Mouse (Mus musculus): ENCODE measurements around the gene Dhx57.
"Not testable (repeated sequence)": the region's sequence is repeated elsewhere in the genome, so short reads cannot be mapped to it uniquely, and the experiment has no call there.

The Dhx57 gene

GRCm38 (mm10) chr17:80290074-80290657, at the start of gene Dhx57, which contains the start of gene Morn2:
Gene Dhx57, minus strand, starts transcription at chr17:80290476.
Gene Morn2, plus strand, starts transcription at chr17:80290203.
- peak; percentile 96 for DNase-seq (ENCODE audit: low read depth, low spot score)

GRCm38 (mm10) chr17:80332386-80332785, 42.1 kb upstream of the Dhx57 start:
- DNase-seq (ENCODE audit: low read depth, low spot score), result peak; percentile 11

DNA sequence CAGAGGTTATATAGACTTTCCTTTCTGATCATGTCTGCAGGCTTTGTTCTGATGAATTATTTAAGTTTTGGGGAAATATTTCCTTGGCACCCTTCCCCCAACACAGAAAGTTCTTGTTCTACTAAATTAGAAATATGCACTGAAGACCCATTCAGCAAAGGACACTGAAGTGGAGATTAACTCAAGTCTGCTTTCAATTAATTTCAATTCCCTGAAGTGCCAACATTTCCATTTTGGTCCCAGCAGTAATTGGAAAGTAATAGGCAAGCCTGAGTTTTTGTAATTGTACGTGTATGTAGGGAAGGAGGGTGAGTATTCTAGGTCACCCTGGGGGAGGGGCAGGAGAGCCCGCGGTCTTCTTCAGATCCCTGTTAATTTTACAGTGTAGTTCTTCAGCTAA, 36.2 kb upstream of the Dhx57 start:
- DNase-seq (ENCODE audit: low read depth, low spot score), result no peak

- no peak for DNase-seq (ENCODE audit: low read depth, low spot score)
These were observed 35.2 kb upstream of the Dhx57 start for GRCm38 (mm10) chr17:80325456-80325855.

GRCm38 (mm10) chr17:80324521-80324920, 34.2 kb upstream of the Dhx57 start:
- DNase-seq (ENCODE audit: low read depth, low spot score), result no peak

GRCm38 (mm10) chr17:80323658-80324057, 33.4 kb upstream of the Dhx57 start:
- DNase-seq (ENCODE audit: low read depth, low spot score), result no peak

- DNase-seq (ENCODE audit: low read depth, low spot score), result no peak
These were observed 32.7 kb upstream of the Dhx57 start for GRCm38 (mm10) chr17:80323015-80323414.

GRCm38 (mm10) chr17:80322228-80322627, 32.0 kb upstream of the Dhx57 start:
- no peak for DNase-seq (ENCODE audit: low read depth, low spot score)

DNA sequence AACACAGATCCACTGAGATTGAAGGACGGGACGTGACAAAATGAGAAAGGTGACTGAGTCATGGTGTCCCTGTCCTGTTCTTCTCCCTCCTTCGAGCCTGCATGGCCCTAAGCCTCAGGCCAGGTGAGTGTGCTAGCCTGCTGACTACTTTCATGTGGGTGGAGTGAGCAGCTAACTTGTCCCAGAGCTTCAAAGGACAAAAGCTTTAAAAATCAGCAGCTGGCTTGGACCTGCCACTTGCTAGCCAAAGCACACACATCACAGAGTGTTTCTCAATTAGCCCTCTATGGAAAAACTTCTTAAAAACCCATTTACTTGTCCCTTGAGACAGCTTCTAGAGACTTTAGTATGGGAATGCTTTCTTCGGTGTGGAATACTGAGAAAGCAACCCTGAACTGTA, 22.1 kb upstream of the Dhx57 start:
- DNase-seq (ENCODE audit: low read depth, low spot score), result no peak

DNA sequence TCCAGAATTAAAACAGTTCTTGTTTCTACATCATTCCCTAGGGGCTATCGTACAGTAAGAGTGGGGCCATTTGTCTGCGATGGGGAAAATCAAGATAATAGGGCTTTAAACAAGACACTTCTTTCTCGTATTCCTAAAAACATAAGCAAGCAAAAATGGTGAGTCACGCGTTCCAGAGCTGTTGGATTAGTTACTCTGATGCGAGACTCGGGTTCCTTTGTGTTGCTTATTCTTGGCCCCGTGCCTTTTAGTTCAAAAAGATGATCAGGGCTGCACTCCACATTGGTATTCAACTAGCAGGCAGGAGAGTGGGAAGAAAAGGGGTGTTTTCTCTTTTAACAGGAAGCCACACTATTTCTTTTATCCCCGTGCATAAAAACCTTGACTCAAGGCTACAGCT, 21.5 kb upstream of the Dhx57 start:
- no peak for DNase-seq (ENCODE audit: low read depth, low spot score)

DNA sequence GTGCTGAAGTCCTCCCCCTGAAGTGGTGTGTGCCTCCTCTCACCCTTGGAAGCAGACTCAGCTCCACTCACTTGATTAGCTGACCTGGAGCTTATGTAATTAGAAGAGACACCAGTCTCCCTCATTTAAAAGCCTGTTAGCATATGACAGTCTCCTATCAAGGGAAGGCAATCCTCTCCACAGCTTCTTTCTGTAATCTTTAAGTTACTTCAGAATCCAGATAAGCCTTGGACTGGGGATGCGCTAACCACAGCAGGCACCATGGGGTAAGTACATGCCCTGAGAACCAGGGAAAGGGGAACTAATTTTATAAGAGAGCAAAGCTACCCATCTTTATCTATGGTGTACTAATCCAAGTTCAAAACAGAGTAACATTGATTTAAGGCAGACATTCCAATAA, 17.0 kb upstream of the Dhx57 start, which contains the start of gene Arhgef33:
TSS of gene Arhgef33 (plus strand) at position 157 of the 400 bp plus-strand sequence.
- DNase-seq (ENCODE audit: low read depth, low spot score), result no peak

GRCm38 (mm10) chr17:80298844-80299243, 8.6 kb upstream of the Dhx57 start:
- DNase-seq (ENCODE audit: low read depth, low spot score), result no peak

GRCm38 (mm10) chr17:80295258-80295657, 5.0 kb upstream of the Dhx57 start:
- DNase-seq (ENCODE audit: low read depth, low spot score), result no peak

DNA sequence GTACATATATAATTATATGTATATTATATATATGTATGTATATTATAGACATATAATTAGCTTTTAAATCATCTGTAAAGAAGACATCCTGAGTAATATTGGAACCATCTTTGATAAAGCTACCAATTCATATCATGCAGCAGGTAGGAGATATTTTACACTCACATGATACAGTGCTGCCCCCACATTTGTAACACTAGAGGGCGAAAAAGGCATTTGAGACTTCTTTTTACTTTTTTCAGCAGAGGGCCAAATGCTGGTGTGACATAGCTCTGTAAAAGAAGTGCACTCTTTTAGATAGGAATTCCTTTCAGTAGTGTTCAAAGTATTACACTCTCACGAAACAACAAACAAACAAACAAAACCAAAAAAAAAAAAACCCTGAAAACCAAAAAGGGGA, 872 bp upstream of the Dhx57 start:
- peak; percentile 28 for DNase-seq (ENCODE audit: low read depth, low spot score)

- DNase-seq (ENCODE audit: low read depth, low spot score), result no peak
These were observed 799 bp downstream of the Dhx57 start for GRCm38 (mm10) chr17:80289280-80290073.

DNA sequence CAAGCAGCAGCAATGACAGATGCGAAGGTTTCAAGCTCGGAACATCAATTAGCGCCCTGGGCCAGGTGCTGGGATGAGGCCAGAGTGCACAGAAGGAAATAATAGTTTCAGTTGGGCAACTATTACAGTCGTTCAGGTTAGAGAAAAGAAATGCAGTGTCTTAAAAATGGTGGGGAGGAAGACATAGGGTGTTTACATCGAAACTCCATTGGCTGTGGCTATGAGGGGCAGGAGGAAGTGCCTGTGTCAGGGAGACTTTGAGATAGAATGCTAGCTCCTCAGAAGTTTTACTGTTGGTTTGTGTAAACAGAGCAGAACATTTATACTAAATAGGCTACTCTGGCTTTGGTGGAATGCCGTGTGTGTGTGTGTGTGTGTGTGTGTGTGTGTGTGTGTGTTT, 2.3 kb downstream of the Dhx57 start:
- DNase-seq (ENCODE audit: low read depth, low spot score), result no peak

DNA sequence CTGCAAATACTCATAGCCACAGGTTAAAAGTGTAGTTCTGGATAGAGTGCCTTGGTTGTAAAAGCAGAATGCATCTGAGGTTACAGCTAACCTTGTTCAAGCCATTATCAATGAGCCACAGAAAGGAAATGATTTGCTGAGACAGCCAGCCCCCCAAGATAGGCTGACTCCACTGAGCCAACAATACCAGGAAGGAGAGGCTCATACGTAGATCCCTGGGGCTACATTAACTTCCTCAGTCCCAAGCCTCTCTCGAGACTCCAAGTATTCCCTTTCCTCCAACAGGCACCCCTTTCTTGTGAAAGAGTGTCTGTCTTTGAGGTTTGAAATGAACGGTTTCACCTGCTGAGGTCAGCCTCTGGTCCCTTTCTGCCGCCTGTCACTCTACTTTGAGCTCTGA, 5.8 kb downstream of the Dhx57 start:
- DNase-seq (ENCODE audit: low read depth, low spot score), result no peak

- no peak for DNase-seq (ENCODE audit: low read depth, low spot score)
These were observed 10.8 kb downstream of the Dhx57 start for GRCm38 (mm10) chr17:80279340-80280070.

DNA sequence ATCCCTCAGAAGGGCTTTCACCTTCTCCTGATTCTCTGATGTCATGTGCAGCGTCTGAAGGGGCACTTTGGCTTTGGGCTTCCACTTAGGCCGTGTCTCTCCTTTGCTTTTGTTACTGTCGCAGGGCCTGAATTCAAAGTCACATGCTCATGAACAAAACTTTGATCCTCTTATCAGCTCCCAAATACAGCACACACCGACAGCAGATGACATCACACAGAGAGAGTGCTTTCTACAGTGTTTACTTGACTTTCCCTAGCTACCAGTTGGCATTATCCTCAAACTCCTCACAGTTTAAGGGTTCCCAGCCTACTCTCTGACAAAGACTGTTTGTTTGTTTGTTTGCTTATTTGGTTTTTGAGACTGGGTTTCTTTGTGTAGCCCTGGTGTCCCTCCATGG, 12.0 kb downstream of the Dhx57 start:
- no peak for DNase-seq (ENCODE audit: low read depth, low spot score)

- not testable (repeated sequence) for DNase-seq (ENCODE audit: low read depth, low spot score)
These were observed 19.7 kb downstream of the Dhx57 start for GRCm38 (mm10) chr17:80270622-80271021.

GRCm38 (mm10) chr17:80268151-80268550, 22.1 kb downstream of the Dhx57 start:
- DNase-seq (ENCODE audit: low read depth, low spot score), result no peak

GRCm38 (mm10) chr17:80267065-80267464, 23.2 kb downstream of the Dhx57 start:
- no peak for DNase-seq (ENCODE audit: low read depth, low spot score)

All from ZHBTc4 (cell line).